Mouse (Mus musculus) G1E (cell line): ENCODE results near the gene Yars.

Experiments
- CTCF ChIP-seq: IDR thresholded peaks from 2 replicates; pipeline ENCODE4 v1.5.1; 2012; ENCODE audit warnings: low read depth, low read length, inconsistent platforms, mixed read lengths
- GATA1 ChIP-seq: IDR thresholded peaks from 2 replicates; pipeline ENCODE4 v1.6.1; 2012; ENCODE audit warnings: borderline replicate concordance, low read length, inconsistent platforms, mixed read lengths

DNA sequence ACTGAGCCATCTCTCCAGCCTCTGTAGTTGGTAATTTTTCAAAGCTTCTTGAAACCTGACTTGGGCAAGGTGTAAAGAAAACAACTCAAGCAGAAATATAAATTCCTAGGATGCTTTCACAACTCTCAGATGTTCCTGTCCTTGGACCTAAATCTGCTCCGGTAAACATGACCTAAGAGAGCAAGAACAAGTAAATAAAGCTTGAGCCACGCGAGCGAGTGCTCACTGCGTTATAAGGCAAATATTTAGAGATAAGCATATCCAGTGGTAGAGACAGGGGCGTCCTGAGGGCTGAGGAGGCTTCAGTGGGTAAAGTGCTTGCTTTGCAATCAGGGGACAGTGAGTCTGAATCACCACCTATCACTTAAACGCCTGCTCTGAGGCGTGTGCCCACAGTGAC, 17.2 kb downstream of the Yars start:
- no peak for TF ChIP-seq CTCF
- no peak for TF ChIP-seq GATA1
